Mouse (Mus musculus): ENCODE data around the gene Orc5.
"Not testable (repeated sequence)": the region's sequence is repeated elsewhere in the genome, so short reads cannot be mapped to it uniquely, and the experiment has no call there.

Orc5 gene

DNA sequence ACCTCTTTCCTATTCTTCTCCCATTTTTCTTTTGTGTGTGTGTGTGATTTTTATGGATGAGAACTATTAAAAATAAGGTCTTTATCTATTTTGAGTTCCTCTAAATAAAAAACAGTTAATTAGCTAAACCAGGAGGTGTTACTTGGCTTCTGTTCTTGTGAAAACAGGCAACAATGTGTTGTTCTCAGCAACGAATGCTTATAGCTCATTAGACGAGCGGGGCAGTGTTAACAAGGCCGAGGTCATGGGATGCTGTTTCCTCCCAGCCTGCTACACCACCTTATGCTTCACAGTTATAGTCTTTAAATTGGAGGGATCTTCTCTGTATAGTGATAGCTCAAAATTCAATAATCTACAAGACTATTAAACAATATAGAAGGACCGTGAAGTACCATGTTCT is 17.7 kb downstream of the Orc5 start:
- no peak for DNase-seq

- DNase-seq = peak in 1 of 2 experiments; percentile 9
Observed at GRCm38 (mm10) chr5:22522612-22523011, 27.6 kb downstream of the Orc5 start.

GRCm38 (mm10) chr5:22519708-22520107 is 30.5 kb downstream of the Orc5 start:
- DNase-seq = no peak

DNA sequence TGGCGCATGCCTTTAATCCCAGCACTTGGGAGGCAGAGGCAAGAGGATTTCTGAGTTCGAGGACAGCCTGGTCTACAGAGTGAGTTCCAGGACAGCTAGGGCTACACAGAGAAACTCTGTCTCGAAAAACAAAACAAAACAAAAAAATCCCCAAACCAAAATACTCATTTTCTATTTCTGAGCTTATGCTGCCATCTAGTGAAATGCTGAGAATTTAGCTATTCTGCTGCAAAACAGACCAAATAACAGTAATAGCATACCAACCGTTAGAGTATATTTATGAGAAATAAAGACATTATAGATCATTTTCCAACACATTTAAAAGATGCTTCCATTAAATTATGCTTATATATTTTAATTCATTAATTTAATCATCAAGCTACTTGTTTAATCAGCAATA is 34.5 kb downstream of the Orc5 start:
- DNase-seq = not testable (repeated sequence)

DNA sequence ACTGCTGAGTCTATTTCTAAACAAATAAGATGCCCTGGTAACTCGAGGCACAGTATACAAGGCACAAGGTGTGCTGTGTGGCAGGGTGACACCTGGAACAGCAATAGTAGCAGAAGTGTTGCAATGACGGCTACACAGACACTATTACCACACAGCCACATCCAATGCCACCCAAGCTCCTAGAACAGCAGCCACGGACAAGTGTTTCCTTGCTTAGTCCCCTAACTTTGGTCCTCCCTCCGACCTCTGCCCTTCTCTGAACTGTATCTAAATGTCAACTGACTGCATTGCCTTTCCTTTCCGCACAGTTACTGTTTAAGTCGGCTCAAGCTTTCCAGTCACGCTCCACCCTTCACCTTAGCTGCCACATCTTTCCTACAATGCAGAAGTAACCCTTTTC is 36.0 kb downstream of the Orc5 start:
- DNase-seq = not testable (repeated sequence)

GRCm38 (mm10) chr5:22512579-22512978 is 37.6 kb downstream of the Orc5 start:
- not testable (repeated sequence) for DNase-seq

DNA sequence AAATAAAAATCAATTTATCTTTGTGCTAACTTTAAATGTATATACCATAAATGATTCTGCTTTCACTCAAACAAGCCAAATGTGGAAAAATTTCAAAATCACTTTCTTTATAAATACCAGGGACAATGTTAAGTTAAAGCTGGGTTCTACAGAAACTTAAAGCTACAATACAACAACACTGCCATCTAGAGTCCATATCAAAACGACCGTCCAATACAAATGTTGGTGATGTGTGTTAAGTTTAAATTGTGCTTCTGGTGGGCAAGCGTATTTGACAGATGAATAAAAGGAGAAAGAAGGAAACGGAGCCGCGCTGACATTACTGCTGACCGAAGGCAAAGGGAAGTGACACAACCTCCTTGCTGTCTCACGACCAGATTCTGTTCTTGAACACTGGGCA is 38.4 kb downstream of the Orc5 start:
- peak in 1 of 2 experiments; percentile 12 for DNase-seq

DNA sequence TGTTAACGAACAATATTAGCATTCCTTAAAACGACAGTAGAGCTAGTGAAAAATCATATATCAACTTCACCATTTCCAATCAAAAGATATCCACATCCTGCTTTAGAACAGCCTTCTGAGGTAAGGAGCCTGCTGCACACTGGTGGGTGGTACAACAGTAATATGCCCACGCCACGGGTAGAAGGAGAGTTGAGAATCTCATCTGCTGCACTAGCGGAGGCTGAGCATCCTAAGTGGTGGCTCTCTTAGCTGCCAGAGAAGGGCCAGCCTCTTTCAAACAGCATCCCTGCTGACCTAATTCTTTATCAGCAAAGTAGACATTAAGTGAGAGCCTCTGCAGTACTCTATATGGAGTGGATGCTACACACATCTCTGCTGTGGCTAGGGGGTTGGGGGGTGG is 41.7 kb downstream of the Orc5 start:
- DNase-seq = no peak

DNA sequence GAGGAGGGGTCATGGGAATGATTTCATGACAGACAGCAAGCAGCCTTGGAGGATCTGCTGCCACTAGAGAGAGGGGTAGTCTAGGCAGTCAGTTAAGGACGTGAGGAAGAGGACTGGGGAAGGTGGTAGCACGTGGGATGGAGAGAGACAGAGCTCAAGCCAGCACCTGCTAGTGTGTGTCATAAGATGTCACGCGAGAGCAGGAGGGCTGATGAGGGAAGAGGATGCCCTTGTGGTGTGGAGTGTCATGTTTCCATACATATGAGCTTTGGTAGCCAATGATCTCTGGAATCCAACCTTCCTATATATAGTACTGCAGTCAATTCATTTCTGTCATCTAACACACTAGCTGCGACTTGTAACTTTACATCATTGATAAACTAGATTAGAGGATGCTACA is 50.8 kb downstream of the Orc5 start:
- DNase-seq = no peak

DNA sequence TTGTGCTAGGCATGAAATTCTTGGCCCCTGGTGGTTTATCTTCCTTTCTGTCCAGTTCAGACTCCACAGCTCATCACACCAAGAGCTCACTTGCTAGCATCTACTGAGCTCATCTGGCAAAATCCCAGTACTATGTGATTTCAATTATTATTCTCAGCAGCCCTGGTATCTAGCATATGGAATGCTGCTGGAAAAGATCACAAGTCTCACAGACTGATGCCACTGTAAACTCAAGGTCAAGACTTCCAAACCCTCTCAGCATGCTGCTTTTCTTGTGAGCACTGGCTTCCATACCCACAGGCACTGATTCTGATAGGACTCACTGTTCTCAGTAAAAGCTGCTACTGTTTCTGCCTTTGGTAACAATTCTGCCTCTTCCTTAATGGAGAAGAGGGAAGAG is 59.1 kb downstream of the Orc5 start:
- no peak for DNase-seq

GRCm38 (mm10) chr5:22489091-22489490 is 61.1 kb downstream of the Orc5 start:
- peak; percentile 11 to 49 for DNase-seq

GRCm38 (mm10) chr5:22486601-22487206 is 63.5 kb downstream of the Orc5 start:
- DNase-seq = no peak

DNA sequence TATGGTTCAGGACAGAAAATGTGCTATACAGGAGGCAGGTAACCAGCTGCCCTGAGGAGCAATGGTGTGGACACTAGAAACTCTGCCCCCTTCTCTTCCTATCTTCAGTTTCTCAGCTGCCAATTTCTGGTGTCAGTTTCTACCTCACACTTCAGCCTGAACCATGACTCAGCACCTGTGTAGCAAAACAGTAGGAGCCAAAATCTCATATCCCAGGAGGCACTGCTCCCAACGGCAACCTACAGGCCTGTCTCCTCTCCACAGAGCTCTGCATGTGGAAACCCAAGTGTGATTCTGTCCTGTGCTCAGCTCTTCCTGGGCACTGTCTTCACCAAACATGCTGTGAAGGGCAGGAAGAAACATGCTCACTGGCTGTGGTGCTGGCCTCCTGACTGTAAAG is 64.5 kb downstream of the Orc5 start:
- DNase-seq = no peak

- DNase-seq = no peak
Observed at GRCm38 (mm10) chr5:22482567-22482966, 67.7 kb downstream of the Orc5 start.

GRCm38 (mm10) chr5:22472445-22472844 is 77.8 kb downstream of the Orc5 start:
- not testable (repeated sequence) for DNase-seq

DNA sequence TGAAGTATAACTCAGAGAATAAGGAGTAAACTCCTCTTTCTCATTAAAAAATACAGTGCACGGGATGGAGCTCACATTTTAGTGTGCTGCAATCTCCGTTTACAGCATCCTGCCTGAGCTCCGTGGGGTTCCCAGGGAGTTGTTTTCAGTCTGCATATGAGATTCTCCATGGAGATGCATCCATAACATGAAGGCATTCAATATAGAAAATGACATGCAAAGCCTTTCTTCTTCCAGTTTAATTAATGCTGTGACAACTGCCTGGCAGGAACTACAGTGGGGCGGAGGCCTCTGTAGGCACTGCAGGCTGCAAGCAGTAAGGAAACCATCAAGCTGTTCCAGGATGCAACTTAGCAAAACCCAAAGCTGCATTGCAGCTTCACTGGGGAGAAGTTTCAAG is 79.0 kb downstream of the Orc5 start:
- DNase-seq = no peak

DNA sequence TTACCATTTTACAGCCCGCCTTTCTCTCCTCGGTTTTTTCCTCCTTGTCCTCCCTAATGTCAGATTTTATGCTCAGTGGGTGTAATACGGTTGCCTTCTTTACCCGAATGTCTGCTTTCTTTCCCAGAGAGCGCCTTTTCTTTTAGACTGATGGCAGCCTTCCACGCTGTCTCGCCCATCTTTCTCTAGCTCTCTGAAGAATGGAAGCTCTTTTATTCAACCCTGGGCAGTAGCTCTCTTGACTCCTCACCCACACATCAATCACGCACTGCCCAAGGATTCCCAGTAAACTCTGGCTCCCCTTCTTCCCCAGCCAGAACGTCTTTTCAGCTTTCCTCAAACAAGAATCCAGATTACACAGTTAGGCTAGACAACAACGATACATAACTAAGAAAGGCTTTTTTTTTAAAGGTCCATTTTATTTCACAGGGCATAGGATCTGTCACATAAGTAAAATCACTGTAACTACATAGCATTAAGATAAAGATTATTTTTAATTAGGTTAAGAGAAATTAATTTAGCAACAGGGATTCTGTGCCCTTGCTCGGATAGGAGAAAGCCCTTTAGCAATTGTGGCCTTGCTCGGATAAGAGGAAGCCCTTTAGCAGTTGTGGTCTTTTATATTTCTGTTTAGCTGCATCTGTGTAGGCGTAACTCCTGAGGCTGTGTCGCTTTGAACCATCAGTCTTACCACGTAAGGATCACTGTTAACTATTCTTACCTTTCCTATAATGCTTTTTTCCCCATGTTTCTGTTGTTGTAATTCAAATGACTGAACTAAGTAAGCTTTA is 97.2 kb downstream of the Orc5 start:
- DNase-seq = no peak

- DNase-seq = no peak
Observed at GRCm38 (mm10) chr5:22452452-22452851, 97.8 kb downstream of the Orc5 start.

DNA sequence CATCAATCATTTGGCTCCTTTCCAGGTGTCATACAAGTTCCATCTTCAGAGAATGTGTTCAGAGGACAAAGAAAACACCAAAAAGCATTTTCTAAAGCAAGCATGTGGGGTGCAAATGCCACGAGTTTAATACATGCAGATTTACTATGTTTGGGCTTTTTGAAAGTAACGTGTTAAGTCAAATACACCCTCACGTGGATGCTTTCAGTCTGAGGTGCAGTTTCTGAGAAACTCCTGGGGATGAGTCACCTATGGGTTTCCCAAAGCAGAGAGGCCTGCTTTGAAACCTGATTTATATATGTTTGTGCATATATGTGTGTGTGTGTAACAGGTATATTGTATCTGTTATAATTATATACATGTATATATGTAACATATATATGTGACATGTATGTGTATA is 98.5 kb downstream of the Orc5 start:
- DNase-seq = no peak

DNA sequence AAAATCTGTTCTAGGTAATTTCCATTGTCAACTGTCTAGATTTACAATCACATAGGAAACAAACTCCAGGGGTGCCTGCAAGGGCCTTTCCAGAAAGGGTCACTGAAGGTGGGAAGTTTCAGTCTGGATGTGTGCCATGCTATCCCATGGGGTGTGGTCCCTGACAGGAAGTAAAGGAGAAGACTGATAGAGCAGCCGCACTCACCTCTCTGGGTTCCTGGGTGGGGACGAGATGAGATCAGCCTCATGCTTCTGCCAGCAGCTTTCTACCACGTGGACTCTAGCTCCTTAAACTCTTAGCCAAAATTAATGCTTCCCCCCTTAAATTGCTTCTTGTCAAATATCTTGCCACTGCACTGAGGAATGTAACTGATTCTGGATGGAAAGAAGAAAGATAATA is 100.7 kb downstream of the Orc5 start:
- no peak for DNase-seq
